ENCODE assay signal across 8 mouse cellular contexts in the genomic region with DNA sequence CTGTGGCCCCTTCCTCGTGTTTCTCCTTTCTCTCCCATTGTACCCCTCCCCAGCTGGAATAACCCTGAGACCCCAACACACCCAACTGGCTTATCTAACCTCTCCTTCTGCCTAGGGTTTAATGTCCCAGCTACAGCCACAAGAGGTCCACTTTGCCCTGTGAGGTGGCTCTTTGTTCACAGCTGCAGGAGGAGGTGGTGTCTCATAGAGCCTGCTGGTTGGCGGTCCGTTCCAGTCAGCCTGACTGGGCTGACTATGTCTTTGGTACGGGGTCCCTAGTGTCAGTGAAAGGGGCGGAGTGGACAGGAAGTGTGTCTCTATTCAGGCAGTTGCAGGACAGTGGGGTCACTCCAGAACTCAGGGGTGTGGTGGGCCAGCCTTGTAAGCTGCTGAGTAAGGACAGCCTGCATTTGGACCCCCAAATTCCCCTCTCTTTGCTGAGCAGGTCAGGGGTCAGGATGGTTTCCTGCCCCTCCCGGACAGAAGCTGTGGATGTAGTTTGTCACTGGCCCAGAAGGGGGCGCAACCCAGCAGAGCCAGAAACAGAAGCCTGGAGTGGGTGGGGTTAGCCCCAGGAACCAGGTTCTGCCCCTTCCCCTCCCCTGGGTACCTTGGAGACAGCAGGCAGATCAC.
DNase-seq lines count a peak whose midpoint lies in the region; ATAC-seq and TF ChIP-seq lines count a peak whose summit lies in the region.

No protein-coding gene starts in this region.

- peak overlapping the region; percentile 42; the same call in 1 of the 2 replicates for H3K27ac ChIP-seq in intestine, embryonic 15.5 days
- peak overlapping the region; percentile 37 for H3K27ac ChIP-seq in spleen, adult 2 months (ENCODE audit: insufficient read depth, low read length)

- no peaks in the 10 kb centered on the region for H3K27me3 ChIP-seq in intestine, embryonic 15.5 days (replicated peaks)
- H3K27me3 ChIP-seq in spleen, adult 2 months (ENCODE audit: control insufficient read depth, insufficient read depth, low read length), result no peaks in the 10 kb centered on the region

- peak; percentile 48; the same call in 1 of the 2 replicates for TF ChIP-seq CTCF in spleen, adult 2 months (IDR thresholded peaks at IDR 0.05; ENCODE audit: extremely low read depth, insufficient read depth, insufficient read length, insufficient replicate concordance)

- ATAC-seq in intestine, embryonic 15.5 days, result 0 out of 2 replicates have a peak, but pooled peaks have one; percentile 0

- H3K4me3 ChIP-seq in intestine, embryonic 15.5 days (replicated peaks), result no peak overlapping the region
- H3K4me3 ChIP-seq in spleen, adult 2 months (ENCODE audit: extremely low read depth, insufficient read depth, insufficient read length), result no peak overlapping the region

- no peak overlapping the region for H3K9ac ChIP-seq in intestine, embryonic 15.5 days

- DNase-seq in 3T3-L1 (ENCODE audit: low read depth, low spot score), result peak; percentile 28
- DNase-seq in B cell, adult 2 months, result peak; percentile 72 to 75
- peak; percentile 57 for DNase-seq in c-Kit-positive CD71-positive TER-119-positive erythroid progenitor cells, embryonic 14.5 days (ENCODE audit: low spot score)
- peak; percentile 49 to 67 for DNase-seq in lung, adult 18-20 months
- peak in 1 of 2 experiments; percentile 26 for DNase-seq in spleen, adult 2 months (ENCODE audit: low read depth in 1 of 2, low spot score in 2 of 2)
- no peak for DNase-seq in right cerebral cortex, postnatal 25 days
- no peak for DNase-seq in embryo, embryonic 10 days (ENCODE audit: low spot score)

- H3K36me3 ChIP-seq in intestine, embryonic 15.5 days, result no peaks in the 10 kb centered on the region
- no peaks in the 10 kb centered on the region for H3K36me3 ChIP-seq in spleen, adult 2 months (ENCODE audit: control insufficient read depth, insufficient read depth, low read length)

- TF ChIP-seq POLR2A in spleen, adult 2 months (IDR thresholded peaks at IDR 0.05; ENCODE audit: low read depth, low read length), result no peak

- no peak overlapping the region for H3K4me2 ChIP-seq in intestine, embryonic 15.5 days (replicated peaks)

- WGBS in intestine, embryonic 15.5 days, result 38% methylated on average over 7 of the region's 7 CpGs
- WGBS in spleen, adult 2 months, result 26% methylated on average over 7 of the region's 7 CpGs

- peaks cover 46% of the 10 kb centered on the region for H3K4me1 ChIP-seq in intestine, embryonic 15.5 days (replicated peaks)
- H3K4me1 ChIP-seq in spleen, adult 2 months (ENCODE audit: control insufficient read depth, insufficient read depth, insufficient read length), result peaks cover 8% of the 10 kb centered on the region

- H3K9me3 ChIP-seq in intestine, embryonic 15.5 days, result no peaks in the 10 kb centered on the region

Comparison
In these comparisons a context has a peak if more than half of its experiments do, and no peak if none do; other contexts are left out.
1. DNase-seq: peak in 3T3-L1 (single experiment), B cell, adult 2 months (2 of 2), c-Kit-positive CD71-positive TER-119-positive erythroid progenitor cells, embryonic 14.5 days (single experiment) and lung, adult 18-20 months (2 of 2); none in right cerebral cortex, postnatal 25 days (single experiment) and embryo, embryonic 10 days (single experiment).